Mouse (Mus musculus): ENCODE measurements around the gene Mtus2. TPM values are rescaled to one million over a fixed set of nuclear protein-coding genes. Genes with fewer than 3 reads are reported as not detected.

The Mtus2 gene
- polyA plus RNA-seq, 1 experiment from 2014 or later, result 11.4 TPM

GRCm38 (mm10) chr5:148079732-148080131 is 122.6 kb downstream of the Mtus2 start:
- no peak overlapping the region for H3K4me3 ChIP-seq (replicated peaks; ENCODE audit: low read length)
- H3K36me3 ChIP-seq (ENCODE audit: control insufficient read depth, insufficient read depth, low read length), result no peaks in the 10 kb centered on the region
- no peaks in the 10 kb centered on the region for H3K4me1 ChIP-seq (ENCODE audit: control insufficient read depth, insufficient read depth, low read length)
- H3K27me3 ChIP-seq (ENCODE audit: control insufficient read depth, insufficient read depth, low read length), result no peaks in the 10 kb centered on the region
- no peak overlapping the region for H3K4me2 ChIP-seq (ENCODE audit: low read depth, low read length)
- no peak for ATAC-seq (ENCODE audit: insufficient read depth, low FRiP score)
- 84% methylated on average over 3 of the region's 3 CpGs for whole genome bisulfite sequencing
- H3K9me3 ChIP-seq (replicated peaks; ENCODE audit: control insufficient read depth, low read length), result 0 out of 2 replicates have a peak, but pooled peaks cover 14% of the 10 kb centered on the region
- H3K27ac ChIP-seq (ENCODE audit: low read length), result no peak overlapping the region
- H3K9ac ChIP-seq (ENCODE audit: low read length), result no peak overlapping the region

- 96% methylated on average over 1 of the region's 1 CpGs for WGBS
- Histone ChIP-seq H3K27ac (ENCODE audit: low read length) (no peak overlapping the region), H3K9me3 (replicated peaks; ENCODE audit: control insufficient read depth, low read length) (peaks cover 14% of the 10 kb centered on the region; the same call in 1 of the 2 replicates), H3K36me3 (ENCODE audit: control insufficient read depth, insufficient read depth, low read length) (no peaks in the 10 kb centered on the region), H3K4me2 (ENCODE audit: low read depth, low read length) (no peak overlapping the region), H3K9ac (ENCODE audit: low read length) (no peak overlapping the region), H3K27me3 (ENCODE audit: control insufficient read depth, insufficient read depth, low read length) (no peaks in the 10 kb centered on the region), H3K4me1 (ENCODE audit: control insufficient read depth, insufficient read depth, low read length) (no peaks in the 10 kb centered on the region), H3K4me3 (replicated peaks; ENCODE audit: low read length) (no peak overlapping the region)
- no peak for ATAC-seq (ENCODE audit: insufficient read depth, low FRiP score)
Observed at GRCm38 (mm10) chr5:148083541-148083940, 126.4 kb downstream of the Mtus2 start.

- no peak overlapping the region for H3K9ac ChIP-seq (ENCODE audit: low read length)
- H3K36me3 ChIP-seq (ENCODE audit: control insufficient read depth, insufficient read depth, low read length), result no peaks in the 10 kb centered on the region
- H3K27me3 ChIP-seq (ENCODE audit: control insufficient read depth, insufficient read depth, low read length), result no peaks in the 10 kb centered on the region
- ATAC-seq (ENCODE audit: insufficient read depth, low FRiP score), result no peak
- H3K4me3 ChIP-seq (replicated peaks; ENCODE audit: low read length), result no peak overlapping the region
- H3K27ac ChIP-seq (ENCODE audit: low read length), result no peak overlapping the region
- no peak overlapping the region for H3K4me2 ChIP-seq (ENCODE audit: low read depth, low read length)
- H3K9me3 ChIP-seq (replicated peaks; ENCODE audit: control insufficient read depth, low read length), result peaks cover 12% of the 10 kb centered on the region; the same call in 1 of the 2 replicates
- WGBS, result 83% methylated on average over 5 of the region's 5 CpGs
- H3K4me1 ChIP-seq (ENCODE audit: control insufficient read depth, insufficient read depth, low read length), result no peaks in the 10 kb centered on the region
Observed at GRCm38 (mm10) chr5:148084766-148085165, 127.6 kb downstream of the Mtus2 start.

- Histone ChIP-seq H3K4me1 (ENCODE audit: control insufficient read depth, insufficient read depth, low read length) (no peaks in the 10 kb centered on the region), H3K36me3 (ENCODE audit: control insufficient read depth, insufficient read depth, low read length) (no peaks in the 10 kb centered on the region), H3K9me3 (replicated peaks; ENCODE audit: control insufficient read depth, low read length) (peaks cover 4% of the 10 kb centered on the region; the same call in 1 of the 2 replicates), H3K4me2 (ENCODE audit: low read depth, low read length) (no peak overlapping the region), H3K27me3 (ENCODE audit: control insufficient read depth, insufficient read depth, low read length) (no peaks in the 10 kb centered on the region), H3K9ac (ENCODE audit: low read length) (no peak overlapping the region), H3K27ac (ENCODE audit: low read length) (no peak overlapping the region), H3K4me3 (replicated peaks; ENCODE audit: low read length) (no peak overlapping the region)
- 77% methylated on average over 3 of the region's 3 CpGs for WGBS
- ATAC-seq (ENCODE audit: insufficient read depth, low FRiP score), result no peak
Observed at GRCm38 (mm10) chr5:148087796-148088195, 130.7 kb downstream of the Mtus2 start.

GRCm38 (mm10) chr5:148090191-148090821 is 133.2 kb downstream of the Mtus2 start:
- Histone ChIP-seq H3K4me1 (ENCODE audit: control insufficient read depth, insufficient read depth, low read length) (no peaks in the 10 kb centered on the region), H3K9me3 (replicated peaks; ENCODE audit: control insufficient read depth, low read length) (no peaks in the 10 kb centered on the region; the same call in 1 of the 2 replicates), H3K27me3 (ENCODE audit: control insufficient read depth, insufficient read depth, low read length) (no peaks in the 10 kb centered on the region), H3K4me3 (replicated peaks; ENCODE audit: low read length) (no peak overlapping the region), H3K4me2 (ENCODE audit: low read depth, low read length) (no peak overlapping the region), H3K27ac (ENCODE audit: low read length) (no peak overlapping the region), H3K9ac (ENCODE audit: low read length) (no peak overlapping the region), H3K36me3 (ENCODE audit: control insufficient read depth, insufficient read depth, low read length) (no peaks in the 10 kb centered on the region)
- WGBS, result 74% methylated on average over 11 of the region's 11 CpGs
- ATAC-seq (ENCODE audit: insufficient read depth, low FRiP score), result no peak

GRCm38 (mm10) chr5:148094640-148095039 is 137.5 kb downstream of the Mtus2 start:
- Histone ChIP-seq H3K9me3 (replicated peaks; ENCODE audit: control insufficient read depth, low read length) (no peaks in the 10 kb centered on the region), H3K27me3 (ENCODE audit: control insufficient read depth, insufficient read depth, low read length) (no peaks in the 10 kb centered on the region), H3K9ac (ENCODE audit: low read length) (no peak overlapping the region), H3K4me1 (ENCODE audit: control insufficient read depth, insufficient read depth, low read length) (no peaks in the 10 kb centered on the region), H3K36me3 (ENCODE audit: control insufficient read depth, insufficient read depth, low read length) (no peaks in the 10 kb centered on the region), H3K4me3 (replicated peaks; ENCODE audit: low read length) (no peak overlapping the region), H3K27ac (ENCODE audit: low read length) (no peak overlapping the region), H3K4me2 (ENCODE audit: low read depth, low read length) (no peak overlapping the region)
- WGBS, result 43% methylated on average over 10 of the region's 10 CpGs
- no peak for ATAC-seq (ENCODE audit: insufficient read depth, low FRiP score)

GRCm38 (mm10) chr5:148099356-148099755 is 142.2 kb downstream of the Mtus2 start:
- Histone ChIP-seq H3K9ac (ENCODE audit: low read length) (no peak overlapping the region), H3K27ac (ENCODE audit: low read length) (no peak overlapping the region), H3K27me3 (ENCODE audit: control insufficient read depth, insufficient read depth, low read length) (no peaks in the 10 kb centered on the region), H3K9me3 (replicated peaks; ENCODE audit: control insufficient read depth, low read length) (no peaks in the 10 kb centered on the region), H3K4me3 (replicated peaks; ENCODE audit: low read length) (no peak overlapping the region), H3K36me3 (ENCODE audit: control insufficient read depth, insufficient read depth, low read length) (no peaks in the 10 kb centered on the region), H3K4me2 (ENCODE audit: low read depth, low read length) (no peak overlapping the region), H3K4me1 (ENCODE audit: control insufficient read depth, insufficient read depth, low read length) (no peaks in the 10 kb centered on the region)
- 89% methylated on average over 9 of the region's 9 CpGs for WGBS
- ATAC-seq (ENCODE audit: insufficient read depth, low FRiP score), result no peak

- H3K27ac ChIP-seq (ENCODE audit: low read length), result no peak overlapping the region
Observed at GRCm38 (mm10) chr5:148107324-148107723, 150.2 kb downstream of the Mtus2 start.

GRCm38 (mm10) chr5:148107890-148108289 is 150.8 kb downstream of the Mtus2 start:
- H3K27ac ChIP-seq (ENCODE audit: low read length), result no peak overlapping the region
- WGBS, result 30% methylated on average over 7 of the region's 7 CpGs
- H3K4me3 ChIP-seq (replicated peaks; ENCODE audit: low read length), result no peak overlapping the region
- no peak overlapping the region for H3K9ac ChIP-seq (ENCODE audit: low read length)
- no peak for ATAC-seq (ENCODE audit: insufficient read depth, low FRiP score)
- no peaks in the 10 kb centered on the region for H3K27me3 ChIP-seq (ENCODE audit: control insufficient read depth, insufficient read depth, low read length)
- H3K4me2 ChIP-seq (ENCODE audit: low read depth, low read length), result no peak overlapping the region
- no peaks in the 10 kb centered on the region for H3K36me3 ChIP-seq (ENCODE audit: control insufficient read depth, insufficient read depth, low read length)
- no peaks in the 10 kb centered on the region for H3K9me3 ChIP-seq (replicated peaks; ENCODE audit: control insufficient read depth, low read length)
- no peaks in the 10 kb centered on the region for H3K4me1 ChIP-seq (ENCODE audit: control insufficient read depth, insufficient read depth, low read length)

More at GRCm38 (mm10) chr5:148107324-148107723, 150.2 kb downstream of the Mtus2 start:
- Histone ChIP-seq H3K4me3 (replicated peaks; ENCODE audit: low read length) (no peak overlapping the region), H3K27me3 (ENCODE audit: control insufficient read depth, insufficient read depth, low read length) (no peaks in the 10 kb centered on the region), H3K9me3 (replicated peaks; ENCODE audit: control insufficient read depth, low read length) (no peaks in the 10 kb centered on the region), H3K9ac (ENCODE audit: low read length) (no peak overlapping the region), H3K4me2 (ENCODE audit: low read depth, low read length) (no peak overlapping the region), H3K4me1 (ENCODE audit: control insufficient read depth, insufficient read depth, low read length) (no peaks in the 10 kb centered on the region), H3K36me3 (ENCODE audit: control insufficient read depth, insufficient read depth, low read length) (no peaks in the 10 kb centered on the region)
- 80% methylated on average over 6 of the region's 6 CpGs for WGBS
- ATAC-seq (ENCODE audit: insufficient read depth, low FRiP score), result no peak
